Mouse (Mus musculus): ENCODE results near the gene Ptma. TPM values are rescaled to one million over a fixed set of nuclear protein-coding genes. Genes with fewer than 3 reads are reported as not detected.

The Ptma gene
- polyA plus RNA-seq, 1 experiment from 2014 or later = 1,483 TPM

DNA sequence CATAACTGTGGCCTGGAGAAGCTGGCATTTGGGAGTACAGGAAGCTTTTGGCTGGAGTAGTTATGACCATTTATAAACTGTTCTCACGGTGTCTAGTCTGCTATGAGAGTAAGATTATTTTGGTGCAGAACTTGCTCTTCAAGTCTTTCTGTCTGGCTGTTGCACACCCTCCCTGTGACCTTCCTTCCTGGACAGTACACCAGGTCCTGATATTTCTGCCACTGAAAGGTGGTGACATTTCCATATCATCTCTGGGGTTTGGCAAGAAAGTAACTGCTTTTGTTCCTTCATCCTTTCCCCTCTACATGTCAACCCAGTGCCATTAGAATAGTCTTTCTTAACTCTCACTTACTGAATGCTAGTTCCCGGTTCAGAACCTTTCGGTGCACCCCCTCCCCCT, 32.7 kb downstream of the Ptma start:
- ATAC-seq (ENCODE audit: low read depth) (no peak), DNase-seq (no peak)
- Histone ChIP-seq H3K27me3 (no peaks in the 10 kb centered on the region), H3K4me3 (replicated peaks) (no peak overlapping the region), H3K36me3 (peaks cover 5% of the 10 kb centered on the region), H3K4me1 (replicated peaks) (peaks cover 20% of the 10 kb centered on the region), H3K4me2 (no peak overlapping the region), H3K9ac (no peak overlapping the region), H3K9me3 (replicated peaks) (no peaks in the 10 kb centered on the region), H3K27ac (no peak overlapping the region)
- WGBS (ENCODE audit: insufficient replicate concordance) = 72% methylated on average over 3 of the region's 3 CpGs

DNA sequence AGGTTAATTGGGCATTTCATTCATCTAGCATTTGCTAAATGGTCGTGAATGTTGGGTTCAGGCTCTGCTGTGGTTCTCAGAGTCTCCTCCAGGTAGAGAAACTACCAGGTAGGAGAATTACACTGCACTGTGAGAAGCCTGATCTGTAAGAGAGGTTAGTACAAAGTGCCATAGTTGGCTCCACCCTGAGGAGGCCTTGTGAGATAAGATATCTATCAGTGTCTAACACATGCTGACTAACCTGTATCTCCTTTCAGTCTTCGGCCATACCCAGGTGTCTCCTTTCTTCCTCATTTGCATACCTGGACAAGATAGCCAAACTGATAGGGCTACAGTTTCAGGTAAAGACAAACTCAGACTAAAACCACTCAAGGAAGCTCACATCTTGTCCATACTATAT, 36.1 kb downstream of the Ptma start:
- H3K36me3 ChIP-seq = no peaks in the 10 kb centered on the region; the same call in 1 of the 2 replicates
- H3K4me3 ChIP-seq (replicated peaks) = no peak overlapping the region
- H3K27me3 ChIP-seq = no peaks in the 10 kb centered on the region
- H3K27ac ChIP-seq = no peak overlapping the region
- DNase-seq (no peak), ATAC-seq (ENCODE audit: low read depth) (peak; percentile 41; the same call in 1 of the 2 replicates)
- H3K9me3 ChIP-seq (replicated peaks) = no peaks in the 10 kb centered on the region
- peaks cover 21% of the 10 kb centered on the region for H3K4me1 ChIP-seq (replicated peaks)
- 53% methylated on average over 2 of the region's 2 CpGs for WGBS (ENCODE audit: insufficient replicate concordance)
- H3K4me2 ChIP-seq = no peak overlapping the region
- H3K9ac ChIP-seq = no peak overlapping the region

DNA sequence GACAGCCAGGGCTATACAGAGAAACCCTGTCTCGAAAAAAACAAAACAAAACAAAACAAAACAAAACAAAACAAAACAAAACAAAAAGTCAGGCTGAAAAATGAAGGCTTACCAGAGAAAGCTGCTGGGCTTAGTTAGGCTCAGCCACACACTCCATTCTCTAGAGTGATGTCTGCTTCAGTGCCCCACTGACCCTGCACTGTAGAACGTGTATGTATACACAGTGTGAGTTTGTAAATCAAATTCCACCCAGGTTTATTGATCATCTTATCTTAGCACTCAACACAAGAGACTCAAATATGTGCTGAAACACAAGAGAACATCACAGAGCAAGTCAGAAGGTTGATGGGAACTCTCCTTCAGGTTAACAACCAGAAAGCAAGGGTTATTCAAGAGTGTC, 41.9 kb downstream of the Ptma start:
- Histone ChIP-seq H3K27me3 (no peaks in the 10 kb centered on the region), H3K4me1 (replicated peaks) (peaks cover 7% of the 10 kb centered on the region; the same call in 1 of the 2 replicates), H3K36me3 (no peaks in the 10 kb centered on the region; the same call in 1 of the 2 replicates), H3K9ac (no peak overlapping the region), H3K4me2 (no peak overlapping the region), H3K9me3 (replicated peaks) (no peaks in the 10 kb centered on the region), H3K27ac (no peak overlapping the region), H3K4me3 (replicated peaks) (no peak overlapping the region)
- DNase-seq (no peak), ATAC-seq (ENCODE audit: low read depth) (no peak)
- WGBS (ENCODE audit: insufficient replicate concordance) = 65% methylated on average over 2 of the region's 2 CpGs

DNA sequence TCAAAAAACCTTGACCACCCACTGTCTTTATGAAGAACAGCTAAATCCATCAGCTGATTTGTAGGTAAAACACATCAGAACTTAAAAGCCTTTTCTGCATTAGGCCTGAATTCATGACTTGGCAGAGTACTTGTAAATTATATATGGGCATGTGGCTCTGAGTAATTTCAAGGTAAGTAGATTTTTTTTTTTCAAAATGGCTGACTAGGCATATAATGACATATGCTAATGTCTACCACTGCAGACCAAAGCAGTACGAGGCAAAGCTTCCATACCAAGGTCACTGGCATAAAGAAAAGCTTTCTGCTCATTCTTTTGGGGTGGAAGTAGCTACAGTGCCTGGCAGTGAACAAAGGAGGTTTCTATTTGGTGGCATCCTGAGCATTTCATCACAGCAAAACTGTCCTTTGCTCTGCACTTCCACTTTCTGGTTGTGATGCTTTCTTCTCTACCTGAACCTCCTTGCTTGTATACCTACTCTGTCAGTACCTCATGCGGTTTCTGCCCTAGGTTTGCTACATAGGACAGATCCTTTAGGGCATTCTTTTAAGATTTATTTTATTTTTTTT, 42.9 kb downstream of the Ptma start:
- Histone ChIP-seq H3K9me3 (replicated peaks) (no peaks in the 10 kb centered on the region), H3K9ac (no peak overlapping the region), H3K4me1 (replicated peaks) (peaks cover 7% of the 10 kb centered on the region; the same call in 1 of the 2 replicates), H3K36me3 (peaks cover 3% of the 10 kb centered on the region; the same call in 1 of the 2 replicates), H3K4me3 (replicated peaks) (no peak overlapping the region), H3K27me3 (no peaks in the 10 kb centered on the region), H3K4me2 (no peak overlapping the region), H3K27ac (no peak overlapping the region)
- 82% methylated on average over 2 of the region's 2 CpGs for WGBS (ENCODE audit: insufficient replicate concordance)
- no peak for ATAC-seq (ENCODE audit: low read depth)
- DNase-seq = no peak

DNA sequence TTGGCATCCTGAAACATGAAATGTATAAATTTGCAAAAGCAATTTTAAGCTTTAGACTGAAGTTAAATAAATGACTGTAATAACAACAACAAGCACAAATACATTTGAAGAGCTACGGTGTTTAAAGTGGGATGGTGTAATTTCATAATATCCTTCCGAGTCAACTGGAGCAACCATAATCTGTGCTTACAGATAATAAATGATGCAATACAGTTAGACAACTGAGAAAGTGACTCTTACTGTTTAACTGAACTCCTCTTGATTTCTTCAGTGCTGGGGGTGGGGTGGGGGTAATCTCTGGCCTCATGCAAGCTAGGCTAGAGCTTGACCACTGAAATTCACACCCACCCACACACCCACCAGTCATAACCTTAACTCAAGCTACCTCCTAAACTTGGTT, 44.9 kb downstream of the Ptma start:
- H3K4me2 ChIP-seq = no peak overlapping the region
- H3K4me3 ChIP-seq (replicated peaks) = no peak overlapping the region
- H3K36me3 ChIP-seq = peaks cover 3% of the 10 kb centered on the region; the same call in 1 of the 2 replicates
- H3K27me3 ChIP-seq = no peaks in the 10 kb centered on the region
- H3K27ac ChIP-seq = no peak overlapping the region
- 63% methylated on average over 2 of the region's 2 CpGs for WGBS (ENCODE audit: insufficient replicate concordance)
- no peak for DNase-seq
- H3K4me1 ChIP-seq (replicated peaks) = no peaks in the 10 kb centered on the region
- H3K9me3 ChIP-seq (replicated peaks) = no peaks in the 10 kb centered on the region
- no peak overlapping the region for H3K9ac ChIP-seq
- ATAC-seq (ENCODE audit: low read depth) = no peak

DNA sequence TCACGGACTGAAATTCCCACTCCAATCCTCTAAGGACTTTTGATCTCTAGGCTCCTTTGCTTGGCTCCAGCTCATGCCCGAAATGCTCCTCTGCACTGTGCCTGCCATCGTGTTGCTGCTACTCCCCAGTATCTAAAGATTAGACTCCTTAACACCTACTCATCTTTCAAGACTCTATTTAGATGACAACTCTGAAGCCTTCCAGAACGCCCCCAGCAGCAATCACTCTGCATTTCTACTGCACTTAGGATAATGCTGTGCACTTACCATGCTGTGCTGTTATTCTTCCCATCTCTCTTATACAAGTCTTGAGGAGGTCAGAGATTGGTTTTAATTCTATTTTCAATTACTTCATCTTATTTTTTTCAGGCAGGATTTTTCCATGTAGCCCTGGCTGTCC, 45.4 kb downstream of the Ptma start:
- H3K4me2 ChIP-seq = no peak overlapping the region
- no peaks in the 10 kb centered on the region for H3K4me1 ChIP-seq (replicated peaks)
- no peaks in the 10 kb centered on the region for H3K27me3 ChIP-seq
- H3K4me3 ChIP-seq (replicated peaks) = no peak overlapping the region
- ATAC-seq (ENCODE audit: low read depth) (no peak), DNase-seq (no peak)
- H3K36me3 ChIP-seq = peaks cover 3% of the 10 kb centered on the region; the same call in 1 of the 2 replicates
- H3K27ac ChIP-seq = no peak overlapping the region
- WGBS (ENCODE audit: insufficient replicate concordance) = 66% methylated on average over 4 of the region's 4 CpGs
- no peaks in the 10 kb centered on the region for H3K9me3 ChIP-seq (replicated peaks)
- H3K9ac ChIP-seq = no peak overlapping the region

Other genes starting within 250 kb of the Ptma start
- 2.4 and 3.2 TPM in 2 replicates for gene B3gnt7, start 223.9 kb upstream of the Ptma start, polyA plus RNA-seq (2015; fragmentation: Nextera tagmentation; extraction: Ambion mirVana)
- gene Ncl, start 167.3 kb upstream of the Ptma start, polyA plus RNA-seq (2015; fragmentation: Nextera tagmentation; extraction: Ambion mirVana) = 423 and 530 TPM in 2 replicates
- not detected in 2 replicates for gene Nmur1, start 100.5 kb upstream of the Ptma start, polyA plus RNA-seq (2015; fragmentation: Nextera tagmentation; extraction: Ambion mirVana)
- gene Tex44, start 100.4 kb upstream of the Ptma start, polyA plus RNA-seq (2015; fragmentation: Nextera tagmentation; extraction: Ambion mirVana) = not detected in 2 replicates
- 31.5 and 35.7 TPM in 2 replicates for gene Pde6d, start 55.9 kb downstream of the Ptma start, polyA plus RNA-seq (2015; fragmentation: Nextera tagmentation; extraction: Ambion mirVana)
- gene Cops7b, start 56.2 kb downstream of the Ptma start, polyA plus RNA-seq (2015; fragmentation: Nextera tagmentation; extraction: Ambion mirVana) = 16.7 and 18.5 TPM in 2 replicates
- not detected in 2 replicates for gene Nppc, start 143.8 kb downstream of the Ptma start, polyA plus RNA-seq (2015; fragmentation: Nextera tagmentation; extraction: Ambion mirVana)
- 8.8 and 11.1 TPM in 2 replicates for gene Dis3l2, start 177.1 kb downstream of the Ptma start, polyA plus RNA-seq (2015; fragmentation: Nextera tagmentation; extraction: Ambion mirVana)

Data from liver, embryonic 13.5 days (tissue).